Mouse (Mus musculus) MEL (cell line): ENCODE results near the gene St6galnac3. TPM values are rescaled to one million over a fixed set of nuclear protein-coding genes. Genes with fewer than 3 reads are reported as not detected.

ENCODE experiments used
- DNase-seq: peaks from one replicate; pipeline ENCODE4 v3.0.0; 2011; ENCODE audit warnings: low read depth, low spot score
- H3K27ac ChIP-seq: 2 replicates; pipeline ENCODE4 v1.5.1; 2012; ENCODE audit warnings: low read depth, mild to moderate bottlenecking, control low read depth, low read length, moderate library complexity; ENCODE audit not compliant: control insufficient read depth
- H3K27me3 ChIP-seq, 2 experiments: fragments of 150-350 bp in 1 of 2; sonication (generic) in 1 of 2; 2 replicates each; pipeline ENCODE4 v1.6.1; 2012; ENCODE audit warnings: low read length in 2 of 2, mild to moderate bottlenecking in 2 of 2, improper control_type of control experiment in 1 of 2, moderate library complexity in 1 of 2; ENCODE audit not compliant: insufficient read depth in 2 of 2, control insufficient read depth in 1 of 2
- H3K36me3 ChIP-seq, 2 experiments: 2 replicates each; pipeline ENCODE4 v1.6.1; 2012 to 2014; ENCODE audit warnings: low read length in 2 of 2, improper control_type of control experiment in 1 of 2, inconsistent platforms in 1 of 2, mild to moderate bottlenecking in 1 of 2; ENCODE audit not compliant: insufficient read depth in 2 of 2, control insufficient read depth in 1 of 2
- H3K4me1 ChIP-seq, 2 experiments: fragments of 150-350 bp in 1 of 2; sonication (generic) in 1 of 2; 2 replicates each; pipeline ENCODE4 v1.6.1; 2012; ENCODE audit warnings: low read length in 2 of 2, improper control_type of control experiment in 1 of 2, mild to moderate bottlenecking in 1 of 2; ENCODE audit not compliant: insufficient read depth in 2 of 2, control insufficient read depth in 1 of 2
- H3K4me3 ChIP-seq, 2 experiments: fragments of 150-350 bp in 1 of 2; sonication (generic) in 1 of 2; 2 replicates each; pipeline ENCODE4 v1.5.1; 2012; ENCODE audit warnings: low read depth in 2 of 2, low read length in 2 of 2, mild to moderate bottlenecking in 2 of 2, moderate library complexity in 2 of 2, control low read depth in 1 of 2, improper control_type of control experiment in 1 of 2; ENCODE audit not compliant: control insufficient read depth in 1 of 2, insufficient read depth in 1 of 2
- H3K79me2 ChIP-seq: 2 replicates; pipeline ENCODE4 v1.6.1; 2012; ENCODE audit warnings: mild to moderate bottlenecking, low read length, moderate library complexity; ENCODE audit not compliant: control insufficient read depth, poor library complexity, insufficient read depth
- H3K9ac ChIP-seq: 2 replicates; pipeline ENCODE4 v1.6.1; 2012; ENCODE audit warnings: low read depth, mild to moderate bottlenecking, control low read depth, low read length, moderate library complexity; ENCODE audit not compliant: control insufficient read depth, poor library complexity, severe bottlenecking
- H3K9me3 ChIP-seq: fragments of 150-350 bp; sonication (generic); replicated peaks from 2 replicates; pipeline ENCODE4 v1.6.1; 2012; ENCODE audit warnings: mild to moderate bottlenecking, low read length, improper control_type of control experiment, moderate library complexity; ENCODE audit not compliant: insufficient read depth
- CHD2 ChIP-seq: IDR thresholded peaks from 2 replicates; pipeline ENCODE4 v1.6.1; 2011; ENCODE audit warnings: low read length, improper control_type of control experiment
- E2F4 ChIP-seq: IDR thresholded peaks from 2 replicates; pipeline ENCODE4 v1.6.1; 2011; ENCODE audit warnings: low read depth, low read length, improper control_type of control experiment, borderline replicate concordance
- EP300 ChIP-seq, 2 experiments: IDR thresholded peaks; 2 replicates each; pipeline ENCODE4 v1.6.1; 2011; ENCODE audit warnings: improper control_type of control experiment in 2 of 2, low read length in 2 of 2, low read depth in 1 of 2, mild to moderate bottlenecking in 1 of 2
- ETS1 ChIP-seq: IDR thresholded peaks from 2 replicates; pipeline ENCODE4 v1.6.1; 2012; ENCODE audit warnings: low read depth, mild to moderate bottlenecking, inconsistent platforms, low read length, improper control_type of control experiment, moderate library complexity
- GATA1 ChIP-seq: IDR thresholded peaks from 2 replicates; pipeline ENCODE4 v1.6.1; 2011; ENCODE audit warnings: low read depth, low read length, improper control_type of control experiment
- HCFC1 ChIP-seq: IDR thresholded peaks from 2 replicates; pipeline ENCODE4 v1.6.1; 2012; ENCODE audit warnings: low read depth, mild to moderate bottlenecking, inconsistent platforms, low read length, improper control_type of control experiment, moderate library complexity
- MXI1 ChIP-seq: IDR thresholded peaks from 2 replicates; pipeline ENCODE4 v1.6.1; 2011; ENCODE audit warnings: mild to moderate bottlenecking, low read depth, low read length, improper control_type of control experiment
- MYB ChIP-seq: IDR thresholded peaks from 2 replicates; pipeline ENCODE4 v1.6.1; 2011; ENCODE audit warnings: mild to moderate bottlenecking, low read depth, low read length, improper control_type of control experiment
- MYC ChIP-seq: IDR thresholded peaks from 2 replicates; pipeline ENCODE4 v1.6.1; 2011; ENCODE audit warnings: low read depth, mild to moderate bottlenecking, low read length, improper control_type of control experiment, moderate library complexity
- NRF1 ChIP-seq: IDR thresholded peaks from 2 replicates; pipeline ENCODE4 v1.6.1; 2014; ENCODE audit warnings: low read depth, mild to moderate bottlenecking, inconsistent platforms, low read length, improper control_type of control experiment, moderate library complexity; ENCODE audit not compliant: poor library complexity, insufficient read depth, severe bottlenecking
- POLR2AphosphoS5 ChIP-seq: IDR thresholded peaks from 2 replicates; pipeline ENCODE4 v1.6.1; 2012; ENCODE audit warnings: low read depth, borderline replicate concordance, mild to moderate bottlenecking, inconsistent platforms, low read length, moderate library complexity, mixed read lengths
- RAD21 ChIP-seq: IDR thresholded peaks from 2 replicates; pipeline ENCODE4 v1.6.1; 2011; ENCODE audit warnings: mild to moderate bottlenecking, low read depth, low read length, improper control_type of control experiment
- RCOR1 ChIP-seq: IDR thresholded peaks from 2 replicates; pipeline ENCODE4 v1.6.1; 2012; ENCODE audit warnings: low read depth, mild to moderate bottlenecking, inconsistent platforms, low read length, improper control_type of control experiment
- SIN3A ChIP-seq: IDR thresholded peaks from 2 replicates; pipeline ENCODE4 v1.6.1; 2012; ENCODE audit warnings: low read length, improper control_type of control experiment, inconsistent platforms
- SMC3 ChIP-seq: IDR thresholded peaks from 2 replicates; pipeline ENCODE4 v1.6.1; 2011; ENCODE audit warnings: low read depth, low read length, improper control_type of control experiment
- TAL1 ChIP-seq: IDR thresholded peaks from 2 replicates; pipeline ENCODE4 v1.6.1; 2012; ENCODE audit warnings: mild to moderate bottlenecking, inconsistent platforms, low read length, moderate library complexity, mixed read lengths
- TBP ChIP-seq: IDR thresholded peaks from 2 replicates; pipeline ENCODE4 v1.8.0; 2011; ENCODE audit warnings: low read depth, low read length, improper control_type of control experiment
- ZC3H11A ChIP-seq: IDR thresholded peaks from 2 replicates; pipeline ENCODE4 v1.6.1; 2012; ENCODE audit warnings: low read depth, mild to moderate bottlenecking, inconsistent platforms, low read length, improper control_type of control experiment
- ZMIZ1 ChIP-seq: IDR thresholded peaks from 2 replicates; pipeline ENCODE4 v1.6.1; 2012; ENCODE audit warnings: low read depth, mild to moderate bottlenecking, inconsistent platforms, low read length, improper control_type of control experiment, moderate library complexity
- ZNF384 ChIP-seq: IDR thresholded peaks from 2 replicates; pipeline ENCODE4 v1.6.1; 2012; ENCODE audit warnings: low read depth, mild to moderate bottlenecking, inconsistent platforms, low read length, improper control_type of control experiment
- polyA plus RNA-seq, 2 experiments: library from polyadenylated mRNA; stranded (reverse) in 1 of 2; unstranded in 1 of 2; fragments of >175 nt in 1 of 2; fragments of >200 nt in 1 of 2; gene quantifications; 2 replicates each; pipeline versions ENCODE4 v1.2.1 to v1.2.4; 2012; ENCODE audit warnings: low replicate concordance in 2 of 2, low read depth in 1 of 2; ENCODE audit not compliant: insufficient read length in 2 of 2, insufficient read depth in 1 of 2, missing spikeins in 1 of 2
- total RNA-seq: library from RNA; depleted of rRNA; stranded (reverse); fragments of 300-350 nt; gene quantifications from 2 replicates; pipeline ENCODE4 v1.2.3, GENCODE M21; 2012

The St6galnac3 gene
- total and polyA plus RNA-seq, 3 experiments = 7.8 to 11.4 TPM; not detected in 1

DNA sequence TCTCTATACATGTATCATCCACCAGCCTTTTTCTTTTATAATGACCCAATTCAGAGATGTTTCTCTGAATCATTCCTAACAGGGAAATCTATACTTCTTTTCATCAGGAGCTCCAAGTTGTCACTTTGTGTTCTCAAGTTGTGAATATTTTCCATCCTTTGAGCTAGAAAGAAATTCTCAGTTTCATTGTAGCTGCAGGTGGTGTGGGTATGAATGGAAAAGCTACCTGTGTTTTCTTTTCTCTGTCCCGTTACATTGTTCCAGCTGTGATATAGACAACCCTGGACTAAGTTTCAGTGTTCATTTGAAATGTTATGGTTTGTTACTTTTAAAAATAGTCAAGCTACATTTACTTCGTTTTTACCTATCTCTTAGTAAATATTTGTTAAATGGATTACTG, 534.2 kb downstream of the St6galnac3 start:
- H3K9ac ChIP-seq = no peak overlapping the region
- no peaks in the 10 kb centered on the region for H3K27me3 ChIP-seq
- no peak for TF ChIP-seq CHD2
- H3K4me1 ChIP-seq = peaks cover 0 to 4% of the 10 kb centered on the region in 2 experiments; a peak in 2 of 4 replicates
- H3K27ac ChIP-seq = no peak overlapping the region
- peaks cover 0 to 3% of the 10 kb centered on the region in 2 experiments; a peak in 2 of 4 replicates for H3K36me3 ChIP-seq
- no peak for DNase-seq
- no peaks in the 10 kb centered on the region for H3K9me3 ChIP-seq
- no peaks in the 10 kb centered on the region for H3K79me2 ChIP-seq
- no peak overlapping the region for H3K4me3 ChIP-seq

DNA sequence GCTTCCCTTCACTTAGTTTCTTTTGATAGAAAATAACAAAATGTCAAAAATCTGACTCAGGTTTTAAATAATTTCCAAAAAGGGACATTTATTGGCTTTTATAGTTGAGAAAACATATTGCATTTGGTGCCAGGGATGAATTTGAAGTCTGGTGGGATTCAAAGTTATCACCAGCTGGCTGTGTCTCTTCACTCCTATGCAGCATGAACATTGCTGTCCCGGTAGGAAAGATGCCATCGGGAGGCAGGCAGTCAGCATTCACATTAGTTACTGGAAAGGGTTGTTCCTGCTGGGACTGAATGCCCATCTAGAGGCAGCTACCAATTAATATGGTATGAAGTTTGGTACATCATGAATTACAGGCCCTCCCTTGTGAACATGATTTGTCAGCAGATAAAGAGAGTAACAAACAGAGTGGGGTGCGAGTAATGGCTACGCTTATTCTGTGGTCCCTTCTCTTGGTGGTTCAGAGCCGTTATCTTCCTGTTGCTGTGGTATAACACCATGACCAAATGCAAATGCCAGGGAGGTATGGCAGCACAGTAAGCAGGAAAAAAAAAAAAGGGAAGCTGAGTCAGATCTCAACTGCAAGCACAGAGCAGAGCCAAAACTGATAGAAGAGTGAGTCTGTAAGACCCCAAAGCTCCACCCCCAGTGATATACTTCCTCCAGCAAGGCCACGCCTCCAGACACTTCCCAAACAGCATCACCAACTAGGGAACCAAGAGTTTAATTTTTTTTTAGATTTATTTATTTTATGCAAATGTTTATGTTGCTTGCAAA, 535.1 kb downstream of the St6galnac3 start:
- H3K79me2 ChIP-seq = no peaks in the 10 kb centered on the region
- no peak overlapping the region for H3K4me3 ChIP-seq
- H3K36me3 ChIP-seq = peaks cover 0 to 3% of the 10 kb centered on the region in 2 experiments; a peak in 2 of 4 replicates
- H3K9ac ChIP-seq = no peak overlapping the region
- no peak for TF ChIP-seq E2F4
- TF ChIP-seq TAL1 = no peak
- TF ChIP-seq ZNF384 = peak; percentile 95
- TF ChIP-seq MXI1 = no peak; the same call in 1 of the 2 replicates
- TF ChIP-seq ZMIZ1 = no peak
- TF ChIP-seq RCOR1 = peak; percentile 6; the same call in 1 of the 2 replicates
- TF ChIP-seq EP300 (IDR thresholded peaks at IDR 0.05; ENCODE audit: low read depth in 1 of 2, low read length in 2 of 2) = peak; percentile 62 to 78
- TF ChIP-seq POLR2AphosphoS5 = no peak
- peak; percentile 21; the same call in 1 of the 2 replicates for TF ChIP-seq SMC3
- TF ChIP-seq ZC3H11A = no peak
- TF ChIP-seq TBP = 0 out of 2 replicates have a peak, but pooled peaks have one; percentile 38
- TF ChIP-seq HCFC1 = no peak
- TF ChIP-seq MYB = no peak
- TF ChIP-seq ETS1 = peak; percentile 70
- no peak; the same call in 1 of the 2 replicates for TF ChIP-seq RAD21
- TF ChIP-seq GATA1 = peak; percentile 68
- TF ChIP-seq SIN3A = 0 out of 2 replicates have a peak, but pooled peaks have one; percentile 19
- peak; percentile 65; the same call in 1 of the 2 replicates for TF ChIP-seq MYC
- TF ChIP-seq NRF1 = no peak
- peak overlapping the region; percentile 6; the same call in 1 of the 2 replicates for H3K27ac ChIP-seq
- DNase-seq = peak; percentile 90
- peaks cover 0 to 4% of the 10 kb centered on the region in 2 experiments; a peak in 2 of 4 replicates for H3K4me1 ChIP-seq
- H3K27me3 ChIP-seq = no peaks in the 10 kb centered on the region
- no peaks in the 10 kb centered on the region for H3K9me3 ChIP-seq
